Mouse (Mus musculus) liver, embryonic 14.5 days (tissue): ENCODE measurements around the gene Tspan3.

Experiments
- CTCF ChIP-seq: IDR thresholded peaks from 2 replicates; pipeline ENCODE4 v1.5.1; 2016; ENCODE audit warnings: antibody characterized with exemption, low read depth, control low read depth
- EP300 ChIP-seq: IDR thresholded peaks from 2 replicates; pipeline ENCODE4 v1.6.1; 2016; ENCODE audit warnings: antibody characterized with exemption, low read depth

DNA sequence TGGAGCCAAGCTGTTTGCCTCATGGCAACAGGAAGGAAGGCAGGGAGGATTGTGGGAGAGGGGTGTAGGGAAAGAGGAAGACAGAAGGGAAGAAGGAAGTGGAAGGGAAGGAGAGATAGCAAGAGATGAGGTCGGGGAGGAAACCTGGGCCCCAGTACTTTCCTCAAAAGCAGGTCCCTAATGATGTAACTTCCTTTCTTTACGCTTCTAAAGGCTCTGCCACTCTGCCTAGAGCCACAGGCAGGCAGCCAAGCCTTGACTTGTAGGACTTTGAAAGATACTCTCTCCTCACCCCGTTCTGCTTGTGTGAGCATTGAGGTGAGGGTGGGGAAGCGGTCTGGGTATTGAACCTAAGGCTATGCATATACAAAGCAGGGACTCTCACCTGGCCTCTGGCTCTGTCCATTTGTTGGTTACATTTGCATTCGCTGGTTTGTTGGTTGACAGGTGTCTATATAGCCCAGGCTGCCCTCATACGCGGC, 65.2 kb downstream of the Tspan3 start:
- TF ChIP-seq EP300 (no peak), CTCF (no peak)
